Mouse (Mus musculus): ENCODE data around the gene Klk12.

The Klk12 gene

DNA sequence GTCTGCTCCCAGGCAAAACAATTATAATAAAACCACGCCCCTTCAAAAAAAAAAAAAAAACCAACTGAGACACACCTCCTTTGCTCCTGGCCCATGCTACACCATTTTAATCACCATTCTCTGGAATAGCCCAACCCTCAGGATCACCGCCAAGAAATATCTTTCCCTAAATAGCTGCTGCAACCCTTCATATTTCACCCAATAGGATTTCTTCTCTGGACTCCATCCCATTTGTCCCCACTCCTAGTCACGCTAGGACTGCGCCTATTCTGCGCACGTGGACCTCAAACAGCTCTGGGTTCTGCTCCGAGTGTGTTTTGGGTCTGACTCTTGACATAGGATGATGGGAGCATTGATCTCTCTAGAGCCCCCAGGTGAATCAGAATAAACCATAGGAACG, 27.7 kb downstream of the Klk12 start:
- no peak for DNase-seq (ENCODE audit: low spot score)

DNA sequence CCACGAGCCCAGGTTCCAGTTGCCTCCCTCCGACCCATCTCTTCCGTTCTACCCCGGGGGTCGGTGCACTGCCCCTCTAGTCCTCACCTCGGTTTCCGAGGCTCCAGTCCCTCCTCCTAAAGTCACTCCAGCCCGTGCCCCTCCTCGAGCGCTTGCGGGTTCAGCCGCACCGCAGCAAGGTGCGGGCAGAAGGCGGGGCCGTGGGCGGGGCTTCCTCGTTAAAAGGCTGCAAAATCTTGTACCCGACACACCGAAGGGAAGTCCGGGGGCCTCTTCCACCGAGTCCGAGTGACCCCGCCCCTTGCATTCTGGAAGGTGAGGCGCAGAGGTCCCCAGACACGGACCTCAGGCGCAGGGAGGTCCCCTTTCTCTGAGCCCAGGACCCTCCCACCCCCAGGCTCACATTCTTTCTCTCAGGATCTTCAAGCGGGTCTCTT, 28.7 kb downstream of the Klk12 start, which contains the start of gene Klk8:
Klk8 (plus strand) TSS at position 245 of the 437 bp plus-strand sequence.
- DNase-seq (ENCODE audit: low spot score) = no peak

DNA sequence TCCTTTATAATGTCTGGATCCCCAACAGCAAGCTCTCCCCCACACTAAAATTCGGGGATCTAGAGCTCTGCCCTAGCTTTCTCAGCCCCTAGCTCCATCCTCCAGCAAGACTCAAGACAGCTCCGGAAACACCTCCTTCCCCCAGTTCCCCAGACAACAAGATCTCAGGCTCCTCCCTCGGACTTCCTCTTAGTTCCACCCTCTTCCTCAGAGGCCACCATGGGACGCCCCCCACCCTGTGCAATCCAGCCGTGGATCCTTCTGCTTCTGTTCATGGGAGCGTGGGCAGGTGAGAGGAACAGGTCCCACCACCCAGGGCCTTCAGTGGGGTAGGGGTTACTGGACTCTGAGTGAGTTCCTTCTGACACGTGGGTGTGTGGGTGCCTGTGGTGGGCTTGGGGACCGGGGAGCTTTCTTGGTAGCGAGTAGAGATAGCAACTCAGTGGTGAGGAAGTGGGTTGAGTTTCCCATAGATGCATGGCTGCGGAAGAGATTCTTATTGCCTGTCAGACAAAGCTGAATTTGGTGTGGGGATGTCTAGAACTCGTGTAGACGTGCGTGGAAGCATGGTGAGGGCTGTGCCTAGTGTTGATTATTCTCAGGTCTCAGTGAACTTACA, 29.3 kb downstream of the Klk12 start:
- DNase-seq (ENCODE audit: low spot score) = no peak

DNA sequence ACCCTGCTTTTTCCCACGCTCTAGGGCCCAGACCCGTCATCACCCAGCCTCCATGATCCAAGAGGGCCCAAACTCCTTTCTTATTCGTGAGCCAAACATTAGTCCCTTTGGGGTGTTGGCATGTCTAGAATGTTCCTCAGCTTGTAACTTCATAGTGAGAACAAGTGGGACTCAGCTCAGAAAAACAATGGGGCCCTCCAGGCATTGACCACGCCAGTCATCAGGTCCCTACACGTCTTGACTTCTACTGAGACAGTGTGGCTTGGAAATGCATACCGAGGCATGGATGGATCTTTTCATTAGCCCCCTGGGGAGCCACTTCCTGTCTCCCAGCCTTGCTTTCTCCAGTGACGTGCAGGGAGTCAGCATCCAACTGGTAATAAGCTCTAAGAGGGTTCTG, 31.2 kb downstream of the Klk12 start:
- no peak for DNase-seq (ENCODE audit: low spot score)

DNA sequence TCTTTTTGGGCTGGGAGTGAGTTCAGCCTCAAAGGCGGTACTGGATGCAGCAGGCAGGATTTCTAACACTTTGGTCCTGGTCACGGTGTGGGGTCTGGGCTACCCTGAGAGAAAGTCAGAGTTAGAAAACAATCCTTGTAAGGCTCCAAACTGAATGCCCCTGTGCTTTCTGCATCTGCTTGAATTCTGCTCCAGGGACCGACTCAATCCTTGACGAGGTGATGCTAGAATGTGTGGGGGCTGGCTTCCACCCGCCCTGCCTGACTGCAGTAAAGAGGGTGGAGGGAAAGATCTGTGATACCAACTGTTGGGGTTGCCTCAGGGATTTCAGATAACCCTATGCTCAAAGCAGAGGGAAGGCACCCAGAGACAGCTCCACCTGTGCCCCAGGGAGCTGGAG, 42.3 kb downstream of the Klk12 start, which contains the start of gene Klk7:
Klk7 (plus strand) TSS at position 301 of the 400 bp plus-strand sequence.
- DNase-seq (ENCODE audit: low spot score) = no peak

DNA sequence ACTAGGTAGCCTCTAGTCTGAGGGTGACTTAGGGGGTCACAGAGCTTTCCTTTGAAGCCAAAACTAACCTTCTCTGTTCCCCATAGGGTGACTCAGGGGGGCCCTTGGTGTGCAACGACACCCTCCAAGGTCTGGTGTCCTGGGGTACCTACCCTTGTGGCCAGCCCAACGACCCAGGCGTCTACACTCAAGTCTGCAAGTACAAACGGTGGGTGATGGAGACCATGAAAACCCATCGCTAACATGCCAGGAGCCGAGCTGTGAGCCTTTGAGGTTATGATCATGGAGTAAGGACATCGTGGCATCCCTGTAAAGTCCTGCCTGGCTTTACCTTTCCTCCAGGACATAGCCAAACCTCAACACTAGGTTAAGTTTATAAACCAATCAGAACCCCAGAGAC, 46.5 kb downstream of the Klk12 start:
- DNase-seq (ENCODE audit: low spot score) = no peak

DNA sequence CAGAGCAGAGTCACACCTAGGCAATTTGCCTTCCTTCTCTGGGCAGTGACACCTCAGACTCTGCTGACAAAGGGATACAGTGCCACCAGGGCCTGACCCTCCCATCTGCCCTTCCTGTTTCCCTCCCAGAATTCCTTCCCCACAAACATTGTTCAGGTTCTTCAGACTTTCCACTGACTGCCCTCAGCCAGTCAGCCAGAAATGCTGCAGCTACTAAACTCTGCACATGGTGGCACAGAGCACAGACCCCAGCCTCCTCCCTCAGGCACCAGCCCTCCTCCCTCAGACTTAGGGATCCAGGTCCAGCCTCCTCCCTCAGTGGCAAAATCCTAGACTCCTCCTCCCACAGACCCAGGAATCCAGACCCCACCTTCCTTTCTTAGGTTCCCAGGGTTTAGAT, 48.0 kb downstream of the Klk12 start:
- DNase-seq (ENCODE audit: low spot score) = no peak

DNA sequence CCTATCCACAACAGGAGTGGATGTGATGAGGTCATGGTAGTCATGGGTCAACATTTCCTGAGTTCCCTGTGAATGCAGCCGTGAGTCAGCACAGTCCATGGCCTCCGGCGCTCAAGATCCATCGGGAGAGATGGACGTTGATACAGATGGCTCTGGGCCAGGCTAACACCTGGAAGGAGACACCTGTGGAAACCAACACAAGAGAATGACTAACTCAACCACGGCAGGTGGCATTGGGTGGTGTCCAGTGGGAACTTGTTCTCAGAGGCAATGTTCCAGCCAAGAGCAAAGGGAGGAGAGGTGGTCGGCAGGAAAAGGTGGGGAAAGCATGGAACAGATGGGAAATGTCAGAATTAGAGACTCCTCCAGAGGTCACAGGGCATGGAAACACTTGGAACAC, 52.9 kb downstream of the Klk12 start:
- DNase-seq (ENCODE audit: low spot score) = no peak

All from ovary, postnatal 14 days (tissue).